Mouse (Mus musculus): ENCODE measurements around the gene Socs2. TPM values are rescaled to one million over a fixed set of nuclear protein-coding genes. Genes with fewer than 3 reads are reported as not detected.

Socs2 gene
- polyA plus RNA-seq, 1 experiment from 2014 or later, result 48.6 TPM

GRCm38 (mm10) chr10:95371942-95372341 lies 45.0 kb downstream of the Socs2 start:
- ATAC-seq (ENCODE audit: insufficient number of reproducible peaks, insufficient read depth, low FRiP score, low read depth), result no peak

GRCm38 (mm10) chr10:95369190-95369589 lies 47.8 kb downstream of the Socs2 start:
- no peak overlapping the region for H3K4me3 ChIP-seq (ENCODE audit: control insufficient read depth in 1 of 2, insufficient read depth in 1 of 2, low read depth in 1 of 2, low read length in 2 of 2)
- no peak for ATAC-seq (ENCODE audit: insufficient number of reproducible peaks, insufficient read depth, low FRiP score, low read depth)
- H3K4me1 ChIP-seq (ENCODE audit: control insufficient read depth in 2 of 2, insufficient read depth in 2 of 2, low read length in 2 of 2), result no peaks in the 10 kb centered on the region
- no peaks in the 10 kb centered on the region for H3K27me3 ChIP-seq (ENCODE audit: control insufficient read depth, insufficient read depth, low read length)
- H3K4me2 ChIP-seq (ENCODE audit: low read length), result no peak overlapping the region
- no peak overlapping the region for H3K27ac ChIP-seq (replicated peaks in 1 of 2; ENCODE audit: control insufficient read depth in 1 of 2, insufficient read depth in 1 of 2, low read depth in 2 of 2, low read length in 2 of 2)
- H3K9ac ChIP-seq (ENCODE audit: low read length), result no peak overlapping the region
- H3K9me3 ChIP-seq (ENCODE audit: control insufficient read depth, low read length), result no peaks in the 10 kb centered on the region
- no peaks in the 10 kb centered on the region for H3K36me3 ChIP-seq (ENCODE audit: control insufficient read depth, insufficient read depth, low read length)

More at GRCm38 (mm10) chr10:95371942-95372341, 45.0 kb downstream of the Socs2 start:
- Histone ChIP-seq H3K9me3 (ENCODE audit: control insufficient read depth, low read length) (no peaks in the 10 kb centered on the region), H3K27ac (replicated peaks in 1 of 2; ENCODE audit: control insufficient read depth in 1 of 2, insufficient read depth in 1 of 2, low read depth in 2 of 2, low read length in 2 of 2) (no peak overlapping the region), H3K36me3 (ENCODE audit: control insufficient read depth, insufficient read depth, low read length) (no peaks in the 10 kb centered on the region), H3K4me3 (ENCODE audit: control insufficient read depth in 1 of 2, insufficient read depth in 1 of 2, low read depth in 1 of 2, low read length in 2 of 2) (no peak overlapping the region), H3K9ac (ENCODE audit: low read length) (no peak overlapping the region), H3K27me3 (ENCODE audit: control insufficient read depth, insufficient read depth, low read length) (no peaks in the 10 kb centered on the region), H3K4me2 (ENCODE audit: low read length) (no peak overlapping the region), H3K4me1 (ENCODE audit: control insufficient read depth in 2 of 2, insufficient read depth in 2 of 2, low read length in 2 of 2) (no peaks in the 10 kb centered on the region)
- 81% methylated on average over 3 of the region's 3 CpGs for WGBS

- H3K9ac ChIP-seq (ENCODE audit: low read length), result no peak overlapping the region
Measured at GRCm38 (mm10) chr10:95368151-95368550, 48.8 kb downstream of the Socs2 start.

GRCm38 (mm10) chr10:95367661-95368089 lies 49.3 kb downstream of the Socs2 start:
- no peak overlapping the region for H3K27ac ChIP-seq (replicated peaks in 1 of 2; ENCODE audit: control insufficient read depth in 1 of 2, insufficient read depth in 1 of 2, low read depth in 2 of 2, low read length in 2 of 2)
- H3K36me3 ChIP-seq (ENCODE audit: control insufficient read depth, insufficient read depth, low read length), result no peaks in the 10 kb centered on the region
- H3K9ac ChIP-seq (ENCODE audit: low read length), result no peak overlapping the region
- 63% methylated on average over 9 of the region's 9 CpGs for WGBS
- H3K4me2 ChIP-seq (ENCODE audit: low read length), result no peak overlapping the region
- no peaks in the 10 kb centered on the region for H3K27me3 ChIP-seq (ENCODE audit: control insufficient read depth, insufficient read depth, low read length)
- H3K4me3 ChIP-seq (ENCODE audit: control insufficient read depth in 1 of 2, insufficient read depth in 1 of 2, low read depth in 1 of 2, low read length in 2 of 2), result no peak overlapping the region
- no peaks in the 10 kb centered on the region for H3K9me3 ChIP-seq (ENCODE audit: control insufficient read depth, low read length)
- no peak for ATAC-seq (ENCODE audit: insufficient number of reproducible peaks, insufficient read depth, low FRiP score, low read depth)
- no peaks in the 10 kb centered on the region for H3K4me1 ChIP-seq (ENCODE audit: control insufficient read depth in 2 of 2, insufficient read depth in 2 of 2, low read length in 2 of 2)

More at GRCm38 (mm10) chr10:95368151-95368550, 48.8 kb downstream of the Socs2 start:
- Histone ChIP-seq H3K36me3 (ENCODE audit: control insufficient read depth, insufficient read depth, low read length) (no peaks in the 10 kb centered on the region), H3K27ac (replicated peaks in 1 of 2; ENCODE audit: control insufficient read depth in 1 of 2, insufficient read depth in 1 of 2, low read depth in 2 of 2, low read length in 2 of 2) (no peak overlapping the region), H3K27me3 (ENCODE audit: control insufficient read depth, insufficient read depth, low read length) (no peaks in the 10 kb centered on the region), H3K4me3 (ENCODE audit: control insufficient read depth in 1 of 2, insufficient read depth in 1 of 2, low read depth in 1 of 2, low read length in 2 of 2) (no peak overlapping the region), H3K4me1 (ENCODE audit: control insufficient read depth in 2 of 2, insufficient read depth in 2 of 2, low read length in 2 of 2) (no peaks in the 10 kb centered on the region), H3K4me2 (ENCODE audit: low read length) (no peak overlapping the region), H3K9me3 (ENCODE audit: control insufficient read depth, low read length) (no peaks in the 10 kb centered on the region)
- WGBS, result 87% methylated on average over 14 of the region's 14 CpGs
- no peak for ATAC-seq (ENCODE audit: insufficient number of reproducible peaks, insufficient read depth, low FRiP score, low read depth)

GRCm38 (mm10) chr10:95367241-95367640 lies 49.7 kb downstream of the Socs2 start:
- Histone ChIP-seq H3K4me1 (ENCODE audit: control insufficient read depth in 2 of 2, insufficient read depth in 2 of 2, low read length in 2 of 2) (no peaks in the 10 kb centered on the region), H3K36me3 (ENCODE audit: control insufficient read depth, insufficient read depth, low read length) (no peaks in the 10 kb centered on the region), H3K4me3 (ENCODE audit: control insufficient read depth in 1 of 2, insufficient read depth in 1 of 2, low read depth in 1 of 2, low read length in 2 of 2) (no peak overlapping the region), H3K9me3 (ENCODE audit: control insufficient read depth, low read length) (no peaks in the 10 kb centered on the region), H3K4me2 (ENCODE audit: low read length) (no peak overlapping the region), H3K9ac (ENCODE audit: low read length) (no peak overlapping the region), H3K27me3 (ENCODE audit: control insufficient read depth, insufficient read depth, low read length) (no peaks in the 10 kb centered on the region), H3K27ac (replicated peaks in 1 of 2; ENCODE audit: control insufficient read depth in 1 of 2, insufficient read depth in 1 of 2, low read depth in 2 of 2, low read length in 2 of 2) (no peak overlapping the region)
- 79% methylated on average over 7 of the region's 7 CpGs for WGBS
- no peak for ATAC-seq (ENCODE audit: insufficient number of reproducible peaks, insufficient read depth, low FRiP score, low read depth)

- H3K4me2 ChIP-seq (ENCODE audit: low read length), result no peak overlapping the region
- H3K36me3 ChIP-seq (ENCODE audit: control insufficient read depth, insufficient read depth, low read length), result no peaks in the 10 kb centered on the region
- H3K9me3 ChIP-seq (ENCODE audit: control insufficient read depth, low read length), result no peaks in the 10 kb centered on the region
- no peaks in the 10 kb centered on the region for H3K4me1 ChIP-seq (ENCODE audit: control insufficient read depth in 2 of 2, insufficient read depth in 2 of 2, low read length in 2 of 2)
- ATAC-seq (ENCODE audit: insufficient number of reproducible peaks, insufficient read depth, low FRiP score, low read depth), result no peak
- 55% methylated on average over 2 of the region's 2 CpGs for WGBS
- H3K27ac ChIP-seq (replicated peaks in 1 of 2; ENCODE audit: control insufficient read depth in 1 of 2, insufficient read depth in 1 of 2, low read depth in 2 of 2, low read length in 2 of 2), result no peak overlapping the region
- H3K9ac ChIP-seq (ENCODE audit: low read length), result no peak overlapping the region
- H3K27me3 ChIP-seq (ENCODE audit: control insufficient read depth, insufficient read depth, low read length), result no peaks in the 10 kb centered on the region
- no peak overlapping the region for H3K4me3 ChIP-seq (ENCODE audit: control insufficient read depth in 1 of 2, insufficient read depth in 1 of 2, low read depth in 1 of 2, low read length in 2 of 2)
Measured at GRCm38 (mm10) chr10:95362326-95362725, 54.7 kb downstream of the Socs2 start.

- no peaks in the 10 kb centered on the region for H3K36me3 ChIP-seq (ENCODE audit: control insufficient read depth, insufficient read depth, low read length)
- no peak for ATAC-seq (ENCODE audit: insufficient number of reproducible peaks, insufficient read depth, low FRiP score, low read depth)
- H3K9ac ChIP-seq (ENCODE audit: low read length), result no peak overlapping the region
- 84% methylated on average over 12 of the region's 12 CpGs for WGBS
- H3K27me3 ChIP-seq (ENCODE audit: control insufficient read depth, insufficient read depth, low read length), result no peaks in the 10 kb centered on the region
- no peak overlapping the region for H3K4me3 ChIP-seq (ENCODE audit: control insufficient read depth in 1 of 2, insufficient read depth in 1 of 2, low read depth in 1 of 2, low read length in 2 of 2)
- no peak overlapping the region for H3K27ac ChIP-seq (replicated peaks in 1 of 2; ENCODE audit: control insufficient read depth in 1 of 2, insufficient read depth in 1 of 2, low read depth in 2 of 2, low read length in 2 of 2)
- H3K4me1 ChIP-seq (ENCODE audit: control insufficient read depth in 2 of 2, insufficient read depth in 2 of 2, low read length in 2 of 2), result no peaks in the 10 kb centered on the region
- no peak overlapping the region for H3K4me2 ChIP-seq (ENCODE audit: low read length)
- H3K9me3 ChIP-seq (ENCODE audit: control insufficient read depth, low read length), result no peaks in the 10 kb centered on the region
Measured at GRCm38 (mm10) chr10:95361260-95361841, 55.6 kb downstream of the Socs2 start.

- Histone ChIP-seq H3K9me3 (ENCODE audit: control insufficient read depth, low read length) (no peaks in the 10 kb centered on the region), H3K4me2 (ENCODE audit: low read length) (no peak overlapping the region), H3K4me1 (ENCODE audit: control insufficient read depth in 2 of 2, insufficient read depth in 2 of 2, low read length in 2 of 2) (no peaks in the 10 kb centered on the region), H3K27me3 (ENCODE audit: control insufficient read depth, insufficient read depth, low read length) (no peaks in the 10 kb centered on the region), H3K27ac (replicated peaks in 1 of 2; ENCODE audit: control insufficient read depth in 1 of 2, insufficient read depth in 1 of 2, low read depth in 2 of 2, low read length in 2 of 2) (no peak overlapping the region), H3K36me3 (ENCODE audit: control insufficient read depth, insufficient read depth, low read length) (no peaks in the 10 kb centered on the region), H3K9ac (ENCODE audit: low read length) (no peak overlapping the region), H3K4me3 (ENCODE audit: control insufficient read depth in 1 of 2, insufficient read depth in 1 of 2, low read depth in 1 of 2, low read length in 2 of 2) (no peak overlapping the region)
- 82% methylated on average over 5 of the region's 5 CpGs for WGBS
- ATAC-seq (ENCODE audit: insufficient number of reproducible peaks, insufficient read depth, low FRiP score, low read depth), result no peak
Measured at GRCm38 (mm10) chr10:95360048-95360447, 56.9 kb downstream of the Socs2 start.
